Mouse (Mus musculus): ENCODE data around the gene Nup210l. TPM values are rescaled to one million over a fixed set of nuclear protein-coding genes. Genes with fewer than 3 reads are reported as not detected.

The Nup210l gene
- polyA plus RNA-seq, 1 experiment, result 0.30 TPM

DNA sequence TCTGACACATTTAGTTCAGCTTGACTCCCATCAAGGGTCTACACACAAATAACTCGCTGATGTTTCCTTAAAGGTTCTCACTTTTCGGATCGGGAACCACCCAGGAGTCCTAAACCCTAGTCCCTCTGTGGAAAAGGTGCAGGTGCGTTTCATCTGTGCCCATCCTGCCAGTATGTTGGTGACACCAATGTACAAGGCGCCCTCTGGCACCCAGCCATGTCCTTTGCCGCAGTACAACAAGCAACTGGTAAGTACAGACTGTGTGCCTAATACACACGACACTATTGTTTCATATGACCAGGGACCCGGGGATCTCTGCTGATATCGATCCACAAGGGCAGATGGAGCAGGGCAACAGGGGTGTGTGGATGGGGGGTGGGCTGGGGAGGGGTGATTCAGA is 55.8 kb downstream of the Nup210l start:
- no peak for DNase-seq (ENCODE audit: low read depth)

DNA sequence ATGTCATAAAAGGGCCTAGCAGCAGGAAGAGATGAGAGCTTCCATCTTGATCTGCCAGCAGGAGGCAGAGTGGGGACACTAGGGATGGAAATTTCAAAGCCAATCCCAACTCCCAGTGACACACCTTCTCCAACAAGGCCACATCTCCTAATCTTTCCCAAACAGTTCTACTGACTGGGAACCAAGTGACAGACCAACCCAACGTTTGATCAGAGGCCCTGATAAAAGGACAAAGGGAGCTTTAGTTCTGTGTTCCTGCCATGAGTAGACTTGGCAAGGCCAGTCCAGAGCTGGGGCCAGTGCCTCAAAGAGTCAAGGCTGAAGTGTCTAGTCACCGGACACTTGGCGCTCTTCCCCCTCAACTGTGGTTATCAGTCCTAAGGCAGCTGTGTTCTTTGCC is 57.6 kb downstream of the Nup210l start:
- no peak for DNase-seq (ENCODE audit: low read depth)

DNA sequence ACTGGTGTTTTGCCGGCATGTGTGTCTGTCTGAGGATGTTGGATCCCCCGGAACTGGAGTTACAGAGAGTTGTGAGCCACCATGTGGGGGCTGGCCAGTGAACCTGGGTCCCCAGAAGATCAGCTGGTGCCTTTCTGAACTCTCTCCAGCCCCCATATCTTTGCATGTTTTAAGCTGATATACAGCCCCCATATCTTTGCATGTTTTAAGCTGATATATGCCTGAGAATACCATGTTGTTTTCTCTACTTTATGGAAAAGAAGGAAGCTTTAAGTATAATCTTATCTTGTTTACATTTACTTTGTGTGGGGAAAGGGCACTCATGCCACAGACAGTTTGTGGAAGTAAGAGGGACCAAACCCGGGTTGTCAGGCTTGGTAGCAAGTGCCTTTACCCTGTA is 75.6 kb downstream of the Nup210l start:
- DNase-seq (ENCODE audit: low read depth), result no peak

DNA sequence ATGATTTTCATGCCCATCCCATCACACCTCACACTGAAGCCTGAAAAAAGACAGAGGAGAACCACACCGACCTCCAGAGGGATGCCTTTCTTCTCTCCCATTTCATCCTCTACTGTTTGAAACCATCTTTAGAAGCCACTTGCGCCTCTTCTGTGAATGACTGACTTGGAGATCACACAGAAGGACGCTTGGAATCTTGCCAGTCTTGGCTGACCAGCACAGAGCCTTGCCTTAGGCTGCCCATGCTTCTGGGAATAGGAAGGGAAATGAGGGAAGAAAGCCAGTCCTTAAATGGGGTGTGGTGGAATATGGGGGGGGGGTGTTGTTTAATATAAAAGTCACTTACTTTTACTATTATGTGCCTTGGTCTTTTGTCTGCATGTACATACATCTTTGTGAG is 79.6 kb downstream of the Nup210l start:
- no peak for DNase-seq (ENCODE audit: low read depth)

DNA sequence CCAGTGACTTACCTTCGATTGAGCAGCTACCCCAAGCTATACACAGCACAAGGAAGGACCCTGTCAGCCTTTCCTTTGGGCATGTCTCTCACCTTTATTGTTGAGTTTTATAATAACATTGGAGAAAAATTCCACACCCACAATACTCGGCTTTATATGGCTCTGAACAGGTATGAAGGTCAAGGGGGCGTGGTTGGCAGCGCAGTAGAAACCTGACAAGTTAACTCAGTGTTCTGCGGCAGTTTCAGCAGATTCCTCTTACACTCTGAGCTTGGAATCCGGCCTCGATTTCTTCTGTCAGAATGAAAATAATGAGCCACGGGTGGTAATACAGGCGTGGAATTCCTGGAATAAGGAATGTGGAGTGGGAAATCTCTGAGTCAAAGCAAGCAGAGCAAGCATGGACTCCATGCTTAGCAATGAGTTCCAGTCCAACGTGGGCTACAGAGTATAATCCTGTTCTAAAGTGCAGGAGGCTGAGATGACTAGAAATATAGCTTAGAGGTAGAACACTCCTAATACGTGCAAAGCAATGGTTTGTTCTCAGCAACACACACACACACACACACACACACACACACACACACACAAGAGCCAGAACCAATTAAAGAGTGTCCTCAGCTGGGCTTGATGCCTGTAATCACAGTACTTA is 87.1 kb downstream of the Nup210l start:
- no peak for DNase-seq (ENCODE audit: low read depth)

DNA sequence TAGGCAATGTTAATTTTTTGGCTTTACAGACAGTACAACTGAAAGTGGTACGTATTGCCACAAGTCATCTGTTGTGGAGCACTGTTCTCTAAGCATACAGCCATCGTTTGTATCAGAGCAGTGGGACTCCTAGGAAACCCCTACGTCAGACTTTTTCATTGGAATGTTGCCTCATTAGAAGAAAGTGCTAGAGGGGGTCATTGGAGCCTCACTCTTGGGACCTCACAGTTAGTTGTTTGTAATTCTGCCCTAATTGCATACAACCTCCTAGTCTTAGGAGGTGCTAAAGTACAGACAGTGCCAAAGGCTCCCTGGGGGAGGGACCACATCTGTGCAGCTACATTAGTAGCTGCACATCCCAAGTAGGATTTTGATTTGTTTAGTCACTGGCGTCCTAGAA is 90.8 kb downstream of the Nup210l start:
- no peak for DNase-seq (ENCODE audit: low read depth)

DNA sequence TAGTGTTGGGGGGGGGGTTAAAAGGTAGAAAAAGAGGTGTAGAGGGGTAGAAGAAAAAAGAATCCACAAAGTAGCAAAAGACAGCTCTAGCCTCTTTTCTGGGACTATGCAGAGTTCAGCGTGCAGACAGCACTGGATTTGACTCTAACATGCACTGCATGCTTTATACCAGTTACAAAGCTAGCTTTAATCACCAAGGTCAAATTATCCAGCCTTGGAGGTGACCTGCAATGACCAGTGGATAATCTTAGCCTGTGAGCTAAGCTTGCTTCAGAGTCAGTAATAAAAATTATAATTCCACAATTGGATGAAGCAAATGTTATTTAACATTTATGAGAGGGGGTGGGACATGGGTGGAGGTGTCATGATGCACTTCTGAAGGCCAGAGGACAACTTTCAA is 91.7 kb downstream of the Nup210l start:
- DNase-seq (ENCODE audit: low read depth), result no peak

DNA sequence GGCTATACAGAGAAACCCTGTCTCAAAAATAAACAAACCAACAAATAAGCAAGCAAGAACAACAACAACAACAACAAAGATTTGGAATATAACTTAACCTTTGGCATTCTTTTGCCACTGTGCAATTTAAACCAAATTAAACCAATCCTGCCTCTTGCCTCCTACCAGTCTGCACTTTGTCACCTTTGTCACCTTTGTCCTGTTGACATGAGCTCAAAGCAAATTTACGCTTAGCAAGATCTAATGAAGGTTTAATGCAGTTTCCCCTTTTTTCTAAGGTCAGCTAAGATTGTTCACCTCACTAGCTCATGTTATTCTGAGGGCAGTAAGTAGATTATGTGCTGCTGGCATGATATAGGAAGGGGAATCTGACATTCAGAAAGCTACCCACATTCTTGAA is 93.6 kb downstream of the Nup210l start:
- no peak for DNase-seq (ENCODE audit: low read depth)

DNA sequence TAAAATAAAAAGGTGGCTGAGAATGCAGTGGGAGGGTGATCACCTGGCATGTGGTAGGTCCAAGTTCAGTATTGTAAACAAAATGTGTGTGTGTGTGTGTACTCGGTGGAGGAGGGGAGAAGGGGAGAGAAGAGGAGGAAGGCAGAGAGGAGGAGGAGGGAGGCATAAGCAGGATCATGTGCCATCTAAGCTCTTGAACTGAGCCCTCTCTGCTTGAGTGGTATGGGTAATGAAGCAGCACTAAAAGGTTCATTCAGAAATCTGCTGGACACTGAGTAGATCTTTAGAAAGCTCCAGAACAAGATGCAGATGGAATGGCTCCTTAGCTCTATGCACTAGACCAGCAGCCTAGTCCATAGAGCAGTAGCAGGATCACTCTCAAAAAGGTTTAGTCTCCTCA is 99.0 kb downstream of the Nup210l start:
- no peak for DNase-seq (ENCODE audit: low read depth)

DNA sequence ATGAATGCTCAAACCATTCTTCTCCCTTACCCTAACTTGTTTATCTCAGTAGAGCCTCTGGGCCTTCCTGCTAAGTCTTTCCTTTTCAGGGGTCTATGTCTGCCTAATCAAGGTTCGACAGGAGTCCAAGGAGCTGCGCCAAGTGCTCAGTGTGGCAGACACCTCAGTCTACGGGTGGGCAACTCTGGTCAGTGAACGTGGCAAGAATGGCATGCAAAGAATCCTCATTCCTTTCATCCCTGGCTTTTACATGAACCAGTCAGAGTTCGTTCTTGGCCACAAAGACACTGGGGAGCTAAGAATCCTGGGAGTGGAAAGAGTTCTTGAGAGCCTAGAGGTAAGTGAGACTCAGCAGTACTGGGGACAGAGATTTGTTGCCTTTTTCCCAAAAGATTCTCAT is 99.7 kb downstream of the Nup210l start:
- no peak for DNase-seq (ENCODE audit: low read depth)

DNA sequence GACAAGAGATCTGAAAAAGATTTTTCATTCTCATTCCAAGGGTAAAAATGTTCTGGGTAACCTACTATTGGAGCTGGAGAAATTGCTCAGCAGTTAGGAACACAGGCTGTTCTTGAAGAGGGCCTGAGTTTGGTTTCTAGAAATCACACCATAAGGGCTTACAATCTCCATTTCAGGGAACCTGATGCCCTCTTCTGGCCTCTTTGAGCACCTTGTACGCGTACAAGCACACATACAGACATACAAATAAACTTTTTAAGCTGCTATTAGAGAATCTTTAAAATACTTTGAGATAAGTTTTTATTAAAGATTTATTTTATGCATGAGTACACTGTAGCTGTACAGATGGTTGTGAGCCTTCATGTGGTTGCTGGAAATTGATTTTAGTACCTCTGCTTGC is 100.7 kb downstream of the Nup210l start:
- no peak for DNase-seq (ENCODE audit: low read depth)

DNA sequence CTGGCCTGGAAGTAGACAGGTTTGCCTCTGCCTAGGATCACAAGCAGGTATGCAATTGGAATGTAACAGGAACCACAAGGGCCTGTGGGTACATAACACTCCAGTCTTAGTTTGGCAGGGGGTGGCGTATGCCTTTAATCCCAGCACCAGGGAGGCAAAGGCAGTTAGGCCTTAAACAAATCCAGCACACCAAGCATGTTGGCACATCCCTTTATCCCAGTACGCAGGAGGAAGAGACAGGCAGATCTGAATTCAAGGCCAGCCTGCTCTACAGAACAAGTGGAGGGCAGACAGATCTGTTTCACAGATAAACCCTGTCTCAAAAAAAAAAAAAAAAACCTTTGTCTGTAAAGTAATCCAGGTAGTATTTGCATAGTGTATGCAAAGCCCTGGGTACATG is 104.7 kb downstream of the Nup210l start:
- no peak for DNase-seq (ENCODE audit: low read depth)

DNA sequence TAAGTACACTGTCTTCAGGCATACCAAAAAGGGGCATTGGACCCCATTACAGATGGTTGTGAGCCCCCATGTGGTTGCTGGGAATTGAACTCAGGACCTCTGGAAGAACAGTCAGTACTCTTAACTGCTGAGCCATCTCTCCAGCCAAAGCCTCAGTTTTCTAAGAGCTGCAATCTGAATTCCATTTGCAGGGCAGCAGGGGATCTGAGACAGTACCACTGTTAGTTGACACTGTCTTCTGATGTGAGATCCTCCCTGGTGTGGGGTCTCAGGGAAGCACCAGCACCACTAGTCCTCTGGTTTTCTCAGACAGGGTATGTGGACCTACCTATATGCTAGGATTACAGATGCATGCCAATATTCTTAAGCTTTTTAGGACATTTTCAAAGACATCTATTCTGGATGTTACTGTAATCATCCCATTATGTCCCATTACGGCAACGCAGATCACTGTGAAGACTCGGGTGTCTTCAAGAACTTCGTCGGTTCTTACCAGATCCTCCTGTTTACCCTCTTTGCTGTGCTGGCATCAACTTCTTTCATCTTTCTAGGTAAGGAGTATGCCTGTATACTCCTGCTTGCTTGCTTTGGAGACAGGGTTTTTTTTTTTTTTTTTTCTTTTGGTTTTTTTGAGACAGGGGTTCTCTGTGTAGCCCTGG is 106.1 kb downstream of the Nup210l start:
- no peak for DNase-seq (ENCODE audit: low read depth)

DNA sequence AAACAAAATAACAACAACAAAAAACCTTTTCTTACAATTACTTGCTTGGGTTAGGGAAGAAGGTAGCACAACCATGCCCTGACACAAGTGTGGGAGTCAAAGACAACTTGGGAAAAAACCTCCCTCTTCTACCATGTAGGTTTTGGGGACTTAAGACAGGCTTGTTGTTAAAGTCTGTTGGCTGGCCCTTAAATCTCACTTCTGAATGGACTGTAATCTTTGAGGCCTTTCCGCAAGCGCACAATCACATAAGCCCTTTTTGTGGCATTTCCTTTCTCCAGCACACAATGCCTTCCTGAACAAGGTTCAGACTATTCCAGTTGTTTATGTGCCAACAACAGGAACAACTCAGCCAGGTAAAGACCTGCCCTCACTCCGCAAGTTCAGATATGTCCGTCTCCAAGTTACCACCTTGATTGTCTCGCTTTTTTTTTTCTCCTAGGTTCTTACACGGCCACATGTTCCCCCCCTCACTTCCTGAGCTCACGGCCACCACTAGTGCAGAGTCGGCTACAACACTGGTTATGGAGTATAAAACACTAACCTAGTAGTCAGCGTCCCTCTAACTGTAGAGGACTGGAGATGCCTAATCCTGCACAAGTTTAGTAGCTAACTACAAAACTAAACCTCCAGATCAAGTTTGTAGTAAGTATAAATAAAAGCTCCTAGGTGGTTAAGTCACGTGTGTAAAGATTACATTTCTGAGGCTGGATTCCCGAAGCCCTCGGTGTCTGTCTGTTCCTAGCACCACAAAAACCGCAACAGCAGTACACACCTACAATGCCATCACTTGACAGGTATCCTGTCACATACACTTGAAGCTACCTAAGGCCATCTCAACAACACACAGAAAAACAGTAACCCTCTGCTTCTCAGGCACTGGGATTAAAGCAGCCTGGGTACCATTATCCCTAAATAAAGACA is 107.8 kb downstream of the Nup210l start:
- DNase-seq (ENCODE audit: low read depth), result no peak

DNA sequence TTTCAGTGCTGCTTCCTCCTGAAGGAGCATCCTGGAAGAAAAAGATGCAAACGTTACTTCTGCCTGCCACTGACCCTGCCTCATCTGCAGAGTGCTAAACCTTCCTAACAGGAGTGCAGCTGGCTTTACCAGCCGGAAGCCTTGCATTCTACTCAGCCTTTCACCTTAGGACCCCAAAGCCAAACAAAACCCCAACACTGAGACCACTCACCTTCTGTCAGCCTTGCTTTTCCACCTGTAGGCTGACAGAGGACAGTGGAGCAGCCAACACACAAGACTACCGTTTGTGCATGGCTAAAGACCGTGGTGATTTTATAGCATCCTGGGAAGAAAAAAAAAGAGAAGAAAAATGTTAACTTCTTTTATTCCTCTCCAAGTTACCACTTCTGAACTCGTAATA is 108.8 kb downstream of the Nup210l start:
- DNase-seq (ENCODE audit: low read depth), result no peak

DNA sequence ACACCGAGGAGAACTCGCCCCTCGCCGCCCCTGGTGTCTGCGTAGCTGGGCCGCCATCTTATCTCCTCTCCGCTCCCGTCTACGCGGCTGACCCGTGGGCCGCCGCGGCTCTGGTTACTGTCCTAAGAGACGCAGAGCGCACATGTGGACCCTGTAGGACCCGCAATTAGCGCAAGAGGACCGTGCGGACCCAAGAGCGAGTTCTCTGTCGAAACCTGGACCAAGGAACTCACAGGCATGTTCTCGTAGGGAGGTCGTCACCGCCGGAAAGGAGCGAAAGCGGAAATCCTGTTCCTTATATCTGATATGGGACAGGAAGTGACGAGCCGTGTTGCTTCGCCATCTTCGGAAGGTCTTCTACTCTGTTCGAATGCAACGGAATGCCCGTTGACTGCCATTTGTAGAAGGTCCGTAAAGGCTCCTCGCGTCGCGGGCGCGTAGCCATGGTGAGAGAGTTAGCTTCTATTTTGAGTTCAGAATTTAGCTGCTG is 109.5 kb downstream of the Nup210l start, which contains the start of the genes Rps27 and Rab13:
TSS of gene Rps27 (minus strand) at position 275 of the 490 bp plus-strand sequence.
TSS of gene Rab13 (plus strand) at position 319 of the 490 bp plus-strand sequence.
- no peak for DNase-seq (ENCODE audit: low read depth)

DNA sequence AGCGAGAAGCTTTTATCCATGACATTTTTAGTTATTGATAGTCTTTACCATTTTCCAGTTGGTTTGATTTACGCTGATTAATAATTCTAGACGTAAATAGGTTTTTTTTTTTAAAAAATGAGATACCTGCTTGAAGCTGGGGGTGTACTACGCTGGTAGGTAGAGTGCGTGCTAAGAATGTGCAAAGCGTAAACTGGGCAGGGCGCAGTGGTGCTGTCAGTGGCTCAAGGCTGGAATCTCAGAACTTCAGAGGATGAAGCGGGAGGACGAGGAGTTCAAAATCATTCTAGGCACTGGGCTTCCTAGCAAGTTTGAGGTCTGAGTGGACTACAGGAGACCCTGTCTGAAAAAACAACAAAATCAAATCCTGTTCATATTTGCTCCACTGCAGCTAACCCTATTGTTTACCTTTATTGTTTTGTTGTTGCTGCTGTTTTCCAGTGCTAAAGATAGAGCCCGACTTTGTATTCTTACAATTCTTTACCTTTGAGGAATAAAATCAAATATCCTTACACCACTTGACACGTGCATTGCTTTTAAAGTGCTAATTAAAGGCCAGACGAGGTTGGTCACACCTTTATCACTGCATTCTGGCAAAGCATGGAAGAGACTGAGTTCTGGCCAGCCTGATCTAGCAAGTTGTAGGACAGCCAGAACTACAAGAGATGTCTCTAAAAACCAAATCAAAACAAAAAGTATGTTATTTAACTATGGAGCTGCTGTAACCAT is 110.2 kb downstream of the Nup210l start:
- no peak for DNase-seq (ENCODE audit: low read depth)

DNA sequence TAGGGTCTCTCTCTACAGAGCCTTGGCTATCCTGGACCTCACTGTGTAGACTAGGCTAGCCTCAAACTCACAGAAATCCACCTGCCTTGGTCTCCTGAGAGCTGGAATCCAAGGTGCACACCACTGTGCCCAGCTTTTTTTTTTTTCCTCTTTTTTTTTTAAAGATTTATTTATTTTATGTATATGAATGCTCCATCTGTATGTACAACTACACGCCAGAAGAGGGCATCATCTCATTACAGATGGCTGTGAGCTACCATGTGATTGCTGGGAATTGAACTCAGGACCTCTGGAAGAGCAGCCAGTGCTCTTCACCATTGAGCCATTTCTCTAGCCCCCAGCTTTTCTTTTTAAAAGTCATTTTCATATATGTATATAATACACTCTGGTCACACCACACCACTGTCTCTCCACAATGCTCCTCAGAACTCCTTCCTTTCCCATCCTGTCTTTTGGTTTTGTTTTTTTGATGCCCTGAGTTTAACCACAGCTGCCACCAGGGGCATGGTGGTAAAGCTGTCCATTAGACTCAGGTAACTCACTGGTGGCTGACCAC is 112.0 kb downstream of the Nup210l start:
- no peak for DNase-seq (ENCODE audit: low read depth)

DNA sequence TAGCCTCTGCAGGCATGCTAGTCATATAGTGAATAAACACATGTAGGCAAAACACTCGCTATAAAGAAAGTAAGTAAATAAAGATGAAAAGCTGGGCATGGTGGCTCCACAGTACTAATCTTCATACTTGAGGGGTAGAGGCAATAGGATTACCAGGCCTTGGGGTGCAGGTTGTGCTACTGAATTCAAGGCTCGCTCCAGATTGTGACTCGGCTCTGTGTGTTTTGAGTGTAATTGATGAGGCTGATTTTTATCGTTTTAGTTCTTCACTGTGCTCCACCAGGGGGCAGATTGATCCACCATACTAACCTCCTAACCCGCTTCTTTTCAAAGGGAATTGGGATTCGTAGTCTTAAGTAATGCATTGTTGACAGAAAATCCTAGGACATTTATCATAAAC is 116.2 kb downstream of the Nup210l start:
- no peak for DNase-seq (ENCODE audit: low read depth)

DNA sequence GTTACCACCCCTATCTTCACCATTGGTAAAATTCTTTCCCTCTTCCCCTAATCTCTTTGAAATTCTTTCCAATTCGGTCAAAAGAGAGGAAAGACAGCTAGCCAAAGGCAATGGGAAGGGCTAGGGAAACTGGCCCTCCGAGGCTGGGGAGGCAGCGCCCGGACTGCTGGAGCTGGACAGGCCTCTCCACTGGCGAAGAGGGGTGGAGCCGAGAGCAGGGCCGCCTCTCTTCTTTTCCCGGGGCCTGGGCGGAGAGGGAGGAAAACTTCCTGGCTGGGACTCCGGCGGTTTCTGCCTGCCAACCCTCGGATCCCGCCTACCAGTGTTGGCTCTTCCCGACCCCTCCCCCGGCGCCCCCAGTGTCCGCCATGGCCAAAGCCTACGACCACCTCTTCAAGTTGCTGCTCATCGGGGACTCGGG is 116.6 kb downstream of the Nup210l start:
- no peak for DNase-seq (ENCODE audit: low read depth)

DNA sequence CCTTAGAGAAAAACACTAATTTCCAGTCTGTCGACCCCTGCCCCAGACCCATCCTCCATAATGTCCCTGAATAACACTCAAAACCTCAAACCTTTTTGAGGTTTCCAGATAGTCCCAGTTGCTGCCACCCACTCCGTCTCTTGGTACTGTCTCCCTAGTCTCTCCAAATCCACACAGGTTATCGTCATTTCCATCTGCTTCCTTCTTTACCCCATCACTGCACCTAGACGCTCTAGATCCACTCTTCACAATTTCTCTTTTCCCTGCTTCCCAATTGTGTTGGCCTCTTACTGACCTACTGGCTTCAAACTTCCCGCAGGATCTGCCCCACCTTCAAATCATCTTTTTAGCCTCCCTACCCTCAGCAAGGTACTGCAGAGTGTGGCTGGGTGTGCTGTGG is 117.2 kb downstream of the Nup210l start:
- DNase-seq (ENCODE audit: low read depth), result no peak

Measured in gonadal fat pad, adult 2 months (tissue).